Mouse (Mus musculus): ENCODE data around the gene Kiss1r.

DNA sequence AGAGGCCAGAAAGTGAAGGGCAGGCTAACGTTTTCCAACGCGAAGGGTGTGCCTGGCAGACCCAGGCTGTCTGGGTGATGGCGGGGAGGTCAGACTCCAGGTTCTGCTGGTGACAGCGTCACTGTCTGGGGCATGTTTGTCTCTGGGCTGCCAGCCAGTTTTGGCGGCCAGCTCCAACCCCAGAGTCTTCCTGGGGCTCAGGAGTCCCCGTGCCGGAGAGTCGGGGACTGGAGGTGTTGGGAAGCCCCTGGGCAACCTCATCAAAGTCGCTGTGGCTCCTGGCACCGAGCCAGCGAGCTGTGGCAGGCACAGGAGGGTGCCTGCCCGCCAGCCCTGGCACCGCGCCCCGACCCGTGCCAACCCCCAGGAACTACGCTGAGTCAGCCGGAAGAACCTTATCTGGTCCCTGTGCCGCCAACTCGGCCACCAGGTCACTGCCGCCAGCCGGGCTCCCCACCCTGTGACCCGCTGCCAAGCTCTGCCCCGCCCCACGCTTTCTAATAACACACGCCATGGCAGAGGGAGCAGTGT lies 20.2 kb downstream of the Kiss1r start:
- TF ChIP-seq POLR2A (IDR thresholded peaks at IDR 0.05; ENCODE audit: borderline replicate concordance, extremely low read depth, insufficient read depth, insufficient read length, poor library complexity, severe bottlenecking) (no peak), CTCF (IDR thresholded peaks at IDR 0.05; ENCODE audit: borderline replicate concordance, extremely low read depth, insufficient read depth, insufficient read length) (no peak)
